Comparison of ENCODE assay signal across 14 mouse cellular contexts in the genomic region with DNA sequence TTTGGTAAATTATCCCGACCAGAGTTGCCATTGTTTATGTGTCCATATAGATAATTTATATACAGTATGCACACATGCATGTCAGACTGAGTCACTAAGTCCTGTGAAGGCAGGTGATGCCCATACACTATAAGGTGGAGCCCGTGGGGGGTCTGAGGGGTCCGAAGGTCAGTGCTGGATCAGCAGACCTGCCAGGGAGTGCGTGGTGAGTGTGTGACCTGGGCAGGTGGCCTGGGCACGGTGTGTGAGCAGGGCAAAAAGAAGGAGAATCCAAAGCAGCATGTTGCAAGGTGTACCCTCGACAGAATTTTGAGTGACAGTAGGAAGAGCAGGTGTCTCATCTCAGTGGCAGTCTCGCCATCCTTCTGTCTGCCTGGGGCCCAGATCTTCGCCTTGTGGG.
DNase-seq lines count a peak whose midpoint lies in the region; ATAC-seq and TF ChIP-seq lines count a peak whose summit lies in the region.
"Had no signal": no experiment of that assay in that cellular context is flagged by ENCODE, and none has a peak within 500 bp of the region (broad histone marks: within the 10 kb centered on the region; RNA-seq: fewer than 3 reads in every experiment).

No protein-coding gene starts in this region.

- H3K4me1 ChIP-seq in stomach, embryonic 14.5 days (ENCODE audit: control insufficient read depth, insufficient read depth, low read length): peaks cover 12% of the 10 kb centered on the region; the same call in 1 of the 2 replicates
- H3K4me1 ChIP-seq in stomach, postnatal 0 days (replicated peaks; ENCODE audit: control insufficient read depth, insufficient read depth): peaks cover 3% of the 10 kb centered on the region; the same call in 1 of the 2 replicates
- H3K4me1 ChIP-seq in limb, embryonic 15.5 days: peaks cover 25% of the 10 kb centered on the region

- no peak for TF ChIP-seq EP300 in stomach, postnatal 0 days (optimal IDR thresholded peaks at IDR 0.05)

- TF ChIP-seq CTCF in stomach, postnatal 0 days (IDR thresholded peaks at IDR 0.05; ENCODE audit: low read depth): no peak

- 0 out of 2 replicates have a peak, but pooled peaks have one; percentile 19 for ATAC-seq in stomach, embryonic 14.5 days (ENCODE audit: insufficient number of reproducible peaks, insufficient read depth, low FRiP score, low read depth)
- no peak; the same call in 1 of the 2 replicates for ATAC-seq in stomach, postnatal 0 days (ENCODE audit: low FRiP score, low TSS enrichment)
- ATAC-seq in limb, embryonic 15.5 days (ENCODE audit: insufficient number of reproducible peaks, low FRiP score, low TSS enrichment, low read depth): peak; percentile 31; the same call in 1 of the 2 replicates

- no peak overlapping the region for H3K27ac ChIP-seq in stomach, embryonic 14.5 days (ENCODE audit: low read length)
- H3K27ac ChIP-seq in stomach, postnatal 0 days (replicated peaks): no peak overlapping the region
- H3K27ac ChIP-seq in limb, embryonic 15.5 days: no peak overlapping the region
- H3K27ac ChIP-seq: hindbrain, embryonic 15.5 days had no signal

- DNase-seq in stomach, postnatal 0 days (ENCODE audit: low spot score): no peak
- peak; percentile 64 for DNase-seq in kidney, adult 18-20 months
- no peak for DNase-seq in testis, postnatal 14 days (ENCODE audit: low spot score)
- DNase-seq in right cerebral cortex, postnatal 10 days (ENCODE audit: low spot score in 2 of 2): no peak
- DNase-seq in urinary bladder, postnatal 14 days (ENCODE audit: low spot score): no peak
- DNase-seq: cerebellum, adult 2 months; layer of hippocampus, postnatal 36 days; lung, adult 18-20 months; thymus, postnatal 4 days had no signal

- H3K9me3 ChIP-seq in stomach, embryonic 14.5 days (ENCODE audit: control insufficient read depth, low read depth, low read length): no peaks in the 10 kb centered on the region
- no peaks in the 10 kb centered on the region for H3K9me3 ChIP-seq in stomach, postnatal 0 days (ENCODE audit: control insufficient read depth, low read length)
- no peaks in the 10 kb centered on the region for H3K9me3 ChIP-seq in limb, embryonic 15.5 days
- H3K9me3 ChIP-seq: hindbrain, embryonic 15.5 days; megakaryocyte, embryonic 14.5 days had no signal

- H3K4me3 ChIP-seq in stomach, embryonic 14.5 days (ENCODE audit: low read depth, low read length): no peak overlapping the region
- no peak overlapping the region for H3K4me3 ChIP-seq in stomach, postnatal 0 days (ENCODE audit: low read depth, low read length)
- H3K4me3 ChIP-seq in limb, embryonic 15.5 days: no peak overlapping the region
- H3K4me3 ChIP-seq: hindbrain, embryonic 15.5 days; megakaryocyte, embryonic 14.5 days had no signal

- no peaks in the 10 kb centered on the region for H3K36me3 ChIP-seq in stomach, embryonic 14.5 days (ENCODE audit: control insufficient read depth, insufficient read depth, low read length)
- H3K36me3 ChIP-seq in stomach, postnatal 0 days (ENCODE audit: control insufficient read depth, insufficient read depth, low read length): no peaks in the 10 kb centered on the region
- no peaks in the 10 kb centered on the region for H3K36me3 ChIP-seq in limb, embryonic 15.5 days
- H3K36me3 ChIP-seq: hindbrain, embryonic 15.5 days had no signal

- H3K4me2 ChIP-seq in stomach, embryonic 14.5 days (replicated peaks; ENCODE audit: low read depth, low read length): no peak overlapping the region
- H3K4me2 ChIP-seq in stomach, postnatal 0 days (replicated peaks; ENCODE audit: low read depth): no peak overlapping the region
- H3K4me2 ChIP-seq in limb, embryonic 15.5 days: no peak overlapping the region
- H3K4me2 ChIP-seq: hindbrain, embryonic 15.5 days had no signal

- WGBS in stomach, embryonic 14.5 days: 69% methylated on average over 8 of the region's 8 CpGs
- 74% methylated on average over 8 of the region's 8 CpGs for WGBS in stomach, postnatal 0 days
- WGBS in limb, embryonic 15.5 days: 83% methylated on average over 8 of the region's 8 CpGs

- H3K9ac ChIP-seq in stomach, embryonic 14.5 days (replicated peaks; ENCODE audit: low read depth, low read length): no peak overlapping the region
- H3K9ac ChIP-seq in stomach, postnatal 0 days (ENCODE audit: low read length): no peak overlapping the region
- H3K9ac ChIP-seq in limb, embryonic 15.5 days: no peak overlapping the region
- H3K9ac ChIP-seq: hindbrain, embryonic 15.5 days had no signal

- H3K27me3 ChIP-seq in stomach, embryonic 14.5 days (ENCODE audit: control insufficient read depth, insufficient read depth, low read length): no peaks in the 10 kb centered on the region
- no peaks in the 10 kb centered on the region for H3K27me3 ChIP-seq in stomach, postnatal 0 days (ENCODE audit: control insufficient read depth, insufficient read depth, low read length)
- H3K27me3 ChIP-seq in limb, embryonic 15.5 days: no peaks in the 10 kb centered on the region
- H3K27me3 ChIP-seq: CH12.LX; hindbrain, embryonic 15.5 days; megakaryocyte, embryonic 14.5 days had no signal
